Mouse (Mus musculus): Measurements from ENCODE around the gene Cxadr.

Gene Cxadr

GRCm38 (mm10) chr16:78305606-78306100 is 4.4 kb downstream of the Cxadr start:
- DNase-seq (ENCODE audit: low read depth in 1 of 2, low spot score in 2 of 2): no peak

- DNase-seq (ENCODE audit: low read depth in 1 of 2, low spot score in 2 of 2): no peak
Measured at GRCm38 (mm10) chr16:78306606-78307005, 5.3 kb downstream of the Cxadr start.

GRCm38 (mm10) chr16:78307476-78308192 is 6.3 kb downstream of the Cxadr start:
- DNase-seq (ENCODE audit: low read depth in 1 of 2, low spot score in 2 of 2): no peak

DNA sequence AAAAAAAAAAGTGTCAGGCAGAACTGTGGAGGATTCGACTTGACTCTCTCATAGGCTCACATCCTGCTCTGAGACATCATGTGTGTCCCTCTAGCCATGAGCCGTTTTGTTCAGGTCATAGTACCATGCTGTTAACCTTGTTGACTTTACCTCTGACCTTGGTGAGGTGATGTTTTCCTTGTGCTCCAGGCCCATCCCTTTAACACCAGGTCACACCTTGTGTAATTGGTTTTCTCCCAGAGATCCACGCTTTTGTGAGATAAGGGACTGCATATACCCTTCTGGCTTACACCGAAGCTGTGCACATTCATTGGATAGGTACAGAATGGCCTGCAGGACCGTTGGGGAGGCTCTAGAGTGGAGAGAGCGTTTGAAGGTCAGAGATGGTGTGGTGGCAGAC is 8.0 kb downstream of the Cxadr start:
- no peak for DNase-seq (ENCODE audit: low read depth in 1 of 2, low spot score in 2 of 2)

DNA sequence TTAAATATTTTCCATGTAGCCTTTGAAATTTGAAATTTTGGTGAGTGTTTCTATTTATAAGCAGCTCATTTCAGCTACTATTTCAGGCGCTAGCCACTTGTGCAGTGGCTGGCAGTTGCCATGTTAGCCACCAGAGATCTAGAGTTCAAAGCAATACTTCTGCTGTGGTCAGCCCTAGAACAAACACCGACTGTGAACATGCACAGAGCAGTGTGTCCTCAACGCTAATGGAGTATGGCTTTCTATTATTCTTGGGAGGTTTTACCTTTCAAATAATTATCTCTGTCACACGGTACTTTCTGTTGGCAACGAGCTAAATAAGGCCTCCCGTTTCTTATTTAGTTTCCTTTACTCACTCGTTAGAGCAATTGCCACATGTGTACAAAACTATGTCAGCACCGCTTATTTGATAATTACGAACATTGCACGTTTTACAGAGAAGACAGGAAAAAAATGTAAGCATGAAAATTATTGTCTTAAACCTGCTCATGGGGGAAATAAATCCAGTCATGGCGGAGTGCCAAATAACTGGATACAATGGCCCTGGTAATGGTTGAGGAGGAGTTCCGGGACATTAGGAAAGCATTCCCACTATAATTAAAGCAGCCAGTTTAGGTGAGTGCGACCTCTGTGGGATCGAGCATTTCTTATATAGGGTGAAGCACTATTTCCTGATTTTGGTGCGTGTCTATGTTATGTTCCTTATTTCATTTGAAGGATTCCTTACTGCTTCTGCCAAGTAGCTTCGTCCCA is 12.0 kb downstream of the Cxadr start:
- DNase-seq (ENCODE audit: low read depth in 1 of 2, low spot score in 2 of 2): no peak

DNA sequence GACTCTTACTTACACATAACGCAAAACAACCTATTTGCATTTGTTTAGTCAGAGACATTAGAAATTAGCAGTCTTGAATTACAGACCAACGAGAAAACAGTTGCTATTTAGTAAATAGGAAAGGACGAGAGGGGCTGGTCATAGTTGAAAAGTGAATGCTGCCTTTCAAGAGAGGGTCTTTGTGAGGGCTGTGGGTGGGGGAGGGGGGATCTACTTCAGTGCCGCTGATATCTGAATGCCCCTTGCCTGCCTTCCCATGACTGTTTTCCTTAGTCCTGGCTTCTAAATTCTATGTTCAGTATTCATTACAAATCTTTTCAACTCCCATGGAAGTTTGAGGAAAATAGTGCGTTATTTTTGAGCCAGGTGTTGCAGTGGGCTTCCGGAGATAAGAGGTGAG is 12.7 kb downstream of the Cxadr start:
- no peak for DNase-seq (ENCODE audit: low read depth in 1 of 2, low spot score in 2 of 2)

DNA sequence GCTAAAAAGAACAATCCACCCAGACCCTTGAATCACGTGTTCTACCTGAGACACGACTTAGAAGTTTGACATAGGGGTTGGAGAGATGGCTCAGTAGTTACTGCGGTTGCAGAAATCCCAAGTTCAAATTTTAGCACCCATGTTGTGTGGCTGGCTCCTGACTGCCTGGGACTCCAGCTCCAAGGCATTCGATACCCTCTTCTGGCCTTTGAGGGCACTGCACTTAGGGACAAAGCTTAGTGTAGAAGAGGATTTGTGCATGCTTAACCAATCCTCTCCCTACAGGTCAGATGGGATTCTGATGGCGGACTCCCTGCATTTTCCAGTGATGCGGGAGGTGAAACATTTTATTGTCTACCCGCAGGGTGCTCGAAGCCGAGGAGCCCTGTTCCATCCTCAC is 15.6 kb downstream of the Cxadr start:
- DNase-seq (ENCODE audit: low read depth in 1 of 2, low spot score in 2 of 2): peak in 1 of 2 experiments; percentile 4

- DNase-seq (ENCODE audit: low read depth in 1 of 2, low spot score in 2 of 2): no peak
Measured at GRCm38 (mm10) chr16:78317960-78318359, 16.7 kb downstream of the Cxadr start.

GRCm38 (mm10) chr16:78319711-78320110 is 18.4 kb downstream of the Cxadr start:
- DNase-seq (ENCODE audit: low read depth in 1 of 2, low spot score in 2 of 2): no peak

DNA sequence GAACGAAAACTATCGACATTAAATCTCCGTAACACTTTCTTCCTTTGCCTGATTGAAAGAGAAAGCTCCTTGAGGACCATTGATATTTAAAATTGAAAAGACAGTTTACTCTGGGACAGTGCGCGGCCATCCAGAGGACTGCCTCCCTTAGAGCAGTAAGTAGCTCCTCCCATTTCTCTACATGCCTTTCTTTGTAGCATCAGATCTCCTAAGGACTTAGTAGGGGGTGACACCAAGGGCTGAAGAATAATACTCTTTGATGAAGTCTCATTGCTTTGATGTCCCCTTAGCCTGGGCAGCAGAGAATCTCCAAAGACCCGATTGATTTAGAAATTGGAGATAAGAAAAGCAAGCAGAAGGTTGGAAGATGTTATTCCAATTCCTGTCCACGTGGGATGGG is 20.3 kb downstream of the Cxadr start:
- no peak for DNase-seq (ENCODE audit: low read depth in 1 of 2, low spot score in 2 of 2)

DNA sequence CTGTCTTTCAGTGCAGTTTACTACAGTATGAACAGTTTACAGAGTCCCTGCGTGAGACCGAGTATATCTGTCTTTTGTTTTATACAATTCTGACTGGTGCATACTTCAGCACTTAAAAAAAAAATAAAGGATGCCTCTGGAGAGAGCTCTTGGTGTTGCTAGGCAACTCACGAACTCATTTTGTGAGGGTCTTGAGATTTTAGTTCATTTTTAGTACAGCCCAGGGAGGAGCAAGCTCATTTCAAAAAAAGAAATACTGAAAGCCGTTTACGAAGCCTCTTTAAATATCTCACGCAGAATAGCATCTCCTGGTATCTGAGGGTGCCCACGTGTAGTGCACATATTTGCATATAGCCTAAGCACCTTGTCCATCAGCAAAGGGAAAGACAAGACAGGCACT is 20.9 kb downstream of the Cxadr start:
- no peak for DNase-seq (ENCODE audit: low read depth in 1 of 2, low spot score in 2 of 2)

GRCm38 (mm10) chr16:78325972-78326848 is 24.9 kb downstream of the Cxadr start:
- DNase-seq (ENCODE audit: low read depth in 1 of 2, low spot score in 2 of 2): no peak

- no peak for DNase-seq (ENCODE audit: low read depth in 1 of 2, low spot score in 2 of 2)
Measured at GRCm38 (mm10) chr16:78327562-78327961, 26.3 kb downstream of the Cxadr start.

GRCm38 (mm10) chr16:78327999-78328398 is 26.7 kb downstream of the Cxadr start:
- DNase-seq (ENCODE audit: low read depth in 1 of 2, low spot score in 2 of 2): no peak

DNA sequence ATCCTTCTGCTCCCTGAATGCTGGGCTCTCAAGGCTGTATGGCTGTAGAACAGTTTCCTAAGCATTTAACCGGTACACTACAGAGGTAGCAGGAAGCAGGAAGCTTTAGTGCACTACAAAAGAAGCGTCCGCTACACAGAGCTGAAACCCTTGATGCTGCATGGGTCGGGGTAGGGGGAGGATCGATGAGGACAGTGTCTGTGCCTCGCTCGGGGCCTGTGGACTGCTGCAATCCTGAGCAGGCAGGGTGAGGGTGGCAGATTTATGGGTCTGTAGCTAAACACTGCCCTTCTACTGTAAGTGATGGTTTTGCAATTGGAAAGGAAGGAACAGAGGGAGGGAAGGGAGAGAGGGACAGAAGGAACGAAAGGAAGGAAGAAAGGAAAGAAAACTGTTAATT is 35.9 kb downstream of the Cxadr start:
- DNase-seq (ENCODE audit: low read depth in 1 of 2, low spot score in 2 of 2): no peak

DNA sequence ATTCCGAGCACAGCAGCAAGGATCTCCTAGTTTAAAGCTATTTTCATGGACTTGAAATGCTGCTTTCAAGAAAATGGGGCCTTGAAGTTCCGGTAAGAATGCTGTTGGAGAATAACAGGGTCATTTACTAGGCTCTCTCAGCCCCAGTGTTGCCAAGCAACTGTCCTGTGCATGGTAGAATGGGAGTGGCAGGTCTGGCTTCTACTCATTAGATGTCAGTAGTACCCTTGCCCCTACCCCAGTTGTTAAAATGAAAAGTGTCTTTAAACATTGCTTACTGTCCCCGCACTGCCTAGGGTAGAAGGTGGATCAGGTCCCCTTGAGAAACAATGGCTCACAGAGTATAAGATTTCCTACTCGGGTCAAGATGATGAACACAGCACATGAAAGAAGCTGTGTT is 40.1 kb downstream of the Cxadr start:
- no peak for DNase-seq (ENCODE audit: low read depth in 1 of 2, low spot score in 2 of 2)

- no peak for DNase-seq (ENCODE audit: low read depth in 1 of 2, low spot score in 2 of 2)
Measured at GRCm38 (mm10) chr16:78342767-78343166, 41.5 kb downstream of the Cxadr start.

- no peak for DNase-seq (ENCODE audit: low read depth in 1 of 2, low spot score in 2 of 2)
Measured at GRCm38 (mm10) chr16:78343792-78344191, 42.5 kb downstream of the Cxadr start.

- DNase-seq (ENCODE audit: low read depth in 1 of 2, low spot score in 2 of 2): no peak
Measured at GRCm38 (mm10) chr16:78346662-78347327, 45.5 kb downstream of the Cxadr start.

GRCm38 (mm10) chr16:78347328-78347926 is 46.1 kb downstream of the Cxadr start:
- no peak for DNase-seq (ENCODE audit: low read depth in 1 of 2, low spot score in 2 of 2)

DNA sequence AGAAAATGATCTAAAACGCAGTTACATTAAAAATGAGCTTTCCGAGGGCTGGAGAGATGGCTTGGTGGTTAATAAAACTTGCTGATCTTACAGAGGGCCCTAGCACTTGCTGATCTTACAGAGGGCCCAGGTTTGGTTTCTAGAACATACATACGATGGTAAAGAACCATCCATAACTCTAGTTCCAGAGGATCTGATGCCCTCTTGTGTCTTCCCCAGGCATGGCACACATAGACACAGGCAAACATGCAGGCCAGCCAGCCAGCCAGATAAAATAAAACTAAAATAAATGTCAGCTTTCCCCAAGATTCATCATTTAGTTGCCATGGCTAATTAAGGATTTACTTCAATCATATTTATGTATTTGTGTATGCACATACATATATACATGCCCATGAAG is 56.5 kb downstream of the Cxadr start:
- DNase-seq (ENCODE audit: low read depth in 1 of 2, low spot score in 2 of 2): no peak

All from monocyte, adult 2 months (primary cell).